Mouse (Mus musculus): ENCODE measurements around the gene Col8a1.

Gene Col8a1

GRCm38 (mm10) chr16:57754526-57755125 lies at the start of gene Col8a1:
Gene Col8a1 (minus strand): TSS chr16:57754737.
- DNase-seq = no peak

- no peak for DNase-seq
These were observed 47.3 kb upstream of the Col8a1 start for GRCm38 (mm10) chr16:57801886-57802285.

GRCm38 (mm10) chr16:57796321-57796720 lies 41.8 kb upstream of the Col8a1 start:
- no peak for DNase-seq

- DNase-seq = no peak
These were observed 24.5 kb upstream of the Col8a1 start for GRCm38 (mm10) chr16:57779011-57779410.

GRCm38 (mm10) chr16:57765615-57766014 lies 11.1 kb upstream of the Col8a1 start:
- DNase-seq = no peak

- DNase-seq = no peak
These were observed 5.3 kb upstream of the Col8a1 start for GRCm38 (mm10) chr16:57759862-57760261.

- no peak for DNase-seq
These were observed 1.2 kb upstream of the Col8a1 start for GRCm38 (mm10) chr16:57755708-57756107.

GRCm38 (mm10) chr16:57755241-57755640 lies 704 bp upstream of the Col8a1 start:
- DNase-seq = no peak

- no peak for DNase-seq
These were observed 827 bp downstream of the Col8a1 start for GRCm38 (mm10) chr16:57753539-57754280.

GRCm38 (mm10) chr16:57750549-57750948 lies 4.0 kb downstream of the Col8a1 start:
- DNase-seq = no peak

GRCm38 (mm10) chr16:57748093-57748492 lies 6.4 kb downstream of the Col8a1 start:
- DNase-seq = no peak

- no peak for DNase-seq
These were observed 7.0 kb downstream of the Col8a1 start for GRCm38 (mm10) chr16:57747357-57748056.

GRCm38 (mm10) chr16:57740169-57740568 lies 14.4 kb downstream of the Col8a1 start:
- no peak for DNase-seq

GRCm38 (mm10) chr16:57734942-57735341 lies 19.6 kb downstream of the Col8a1 start:
- DNase-seq = no peak

- no peak for DNase-seq
These were observed 21.0 kb downstream of the Col8a1 start for GRCm38 (mm10) chr16:57733545-57733944.

- DNase-seq = no peak
These were observed 21.4 kb downstream of the Col8a1 start for GRCm38 (mm10) chr16:57733139-57733538.

- DNase-seq = no peak
These were observed 29.6 kb downstream of the Col8a1 start for GRCm38 (mm10) chr16:57724978-57725377.

- DNase-seq = no peak
These were observed 35.6 kb downstream of the Col8a1 start for GRCm38 (mm10) chr16:57718982-57719381.

GRCm38 (mm10) chr16:57698733-57699132 lies 55.8 kb downstream of the Col8a1 start:
- DNase-seq = no peak

GRCm38 (mm10) chr16:57694694-57695093 lies 59.8 kb downstream of the Col8a1 start:
- no peak for DNase-seq

- no peak for DNase-seq
These were observed 60.5 kb downstream of the Col8a1 start for GRCm38 (mm10) chr16:57693906-57694522.

GRCm38 (mm10) chr16:57685790-57686399 lies 68.6 kb downstream of the Col8a1 start:
- DNase-seq = no peak

- DNase-seq = no peak
These were observed 82.3 kb downstream of the Col8a1 start for GRCm38 (mm10) chr16:57672251-57672650.
